Mouse (Mus musculus): Measurements from ENCODE around the gene Neu1.

GRCm38 (mm10) chr17:34924258-34924657, 6.8 kb upstream of the Neu1 start:
- TF ChIP-seq CTCF (IDR thresholded peaks at IDR 0.05; ENCODE audit: control insufficient read depth, insufficient read depth, insufficient replicate concordance, low read depth, low read length), result no peak
- TF ChIP-seq POLR2A (IDR thresholded peaks at IDR 0.05; ENCODE audit: control insufficient read depth, low read depth, low read length), result no peak

Data from testis, adult 2 months (tissue).